Mouse (Mus musculus) liver, embryonic 15.5 days (tissue): ENCODE measurements around the gene Kdr. TPM values are rescaled to one million over a fixed set of nuclear protein-coding genes. Genes with fewer than 3 reads are reported as not detected.

Source experiments
- ATAC-seq: fragments of 200-750 bp; cut with Nextera tagmentation; 2 replicates; pipeline ENCODE4 v1.8.0; 2017; ENCODE audit warnings: moderate number of reproducible peaks, mild to moderate bottlenecking, moderate library complexity; ENCODE audit not compliant: insufficient read depth
- H3K27ac ChIP-seq: fragments of 300-500 bp; sonication (generic); replicated peaks from 2 replicates; pipeline ENCODE4 v1.5.1; 2015; ENCODE audit warnings: mild to moderate bottlenecking, inconsistent platforms
- H3K27me3 ChIP-seq: fragments of 300-500 bp; sonication (generic); 2 replicates; pipeline ENCODE4 v1.6.1; 2015; ENCODE audit warnings: mild to moderate bottlenecking, inconsistent platforms
- H3K36me3 ChIP-seq: fragments of 300-500 bp; sonication (generic); replicated peaks from 2 replicates; pipeline ENCODE4 v1.6.1; 2015; ENCODE audit warnings: moderate library complexity, mild to moderate bottlenecking, inconsistent platforms
- H3K4me1 ChIP-seq: fragments of 300-500 bp; sonication (generic); replicated peaks from 2 replicates; pipeline ENCODE4 v1.6.1; 2015; ENCODE audit warnings: inconsistent platforms
- H3K4me2 ChIP-seq: fragments of 300-500 bp; sonication (generic); 2 replicates; pipeline ENCODE4 v1.6.1; 2015; ENCODE audit warnings: moderate library complexity, mild to moderate bottlenecking, inconsistent platforms
- H3K4me3 ChIP-seq: fragments of 300-500 bp; sonication (generic); replicated peaks from 2 replicates; pipeline ENCODE4 v1.5.1; 2015; ENCODE audit warnings: mild to moderate bottlenecking, inconsistent platforms
- H3K9ac ChIP-seq: fragments of 300-500 bp; sonication (generic); 2 replicates; pipeline ENCODE4 v1.6.1; 2015; ENCODE audit warnings: moderate library complexity, mild to moderate bottlenecking, inconsistent platforms
- H3K9me3 ChIP-seq: fragments of 300-500 bp; sonication (generic); replicated peaks from 2 replicates; pipeline ENCODE4 v1.6.1; 2016; ENCODE audit warnings: inconsistent platforms
- WGBS: fragments of 180-500 bp; shearing (Covaris S2); methylation state at CpG from one replicate; pipeline ENCODE4 v1.1.7; 2015; ENCODE audit warnings: mixed read lengths; ENCODE audit not compliant: insufficient replicate concordance; 5-methylcytosine and 5-hydroxymethylcytosine counted together
- microRNA-seq: library from miRNA; unstranded; fragments of <30 nt; microRNA quantifications from one replicate; pipeline ENCODE4, GENCODE M21; 2016
- polyA plus RNA-seq: library from polyadenylated mRNA; unstranded; fragments of >200 nt; fragmentation: Nextera tagmentation; extraction: Ambion mirVana; gene quantifications from 2 replicates; pipeline ENCODE4 v1.2.1, GENCODE M21; 2015

Kdr gene
- polyA plus RNA-seq, 1 experiment from 2014 or later = 8.0 TPM

DNA sequence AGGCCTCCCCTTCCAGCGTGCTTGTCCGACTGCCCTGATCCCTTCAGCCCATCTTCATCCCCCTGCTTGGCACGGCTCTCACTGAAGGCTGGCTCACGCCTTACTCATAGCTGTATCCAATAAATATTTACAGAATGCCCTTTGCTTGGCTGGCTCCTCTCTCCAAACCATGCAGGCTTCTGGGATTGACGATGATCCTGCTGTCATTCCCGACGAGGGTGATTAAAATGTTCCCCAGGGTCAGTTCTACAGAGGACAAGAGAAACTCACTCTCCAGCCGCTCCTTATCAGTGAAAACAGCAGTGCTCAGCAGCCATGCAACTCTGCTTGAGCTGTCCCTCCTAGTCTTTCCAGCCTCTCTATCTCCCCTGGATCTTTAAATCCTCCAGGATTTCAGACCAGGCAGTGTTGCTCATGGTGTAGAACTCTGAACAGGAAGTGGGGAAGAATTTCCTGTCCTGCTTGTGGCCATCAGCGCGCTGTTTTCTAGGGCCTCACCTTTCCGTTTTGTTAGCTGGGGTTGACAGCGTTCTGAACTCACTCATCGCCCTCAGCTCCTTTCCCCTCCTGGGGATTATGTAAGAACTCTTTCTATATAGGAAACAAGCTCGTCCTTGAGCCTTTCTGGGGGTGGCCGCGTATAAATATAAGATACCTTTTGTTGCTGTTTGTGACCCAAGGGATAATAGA is 77.9 kb downstream of the Kdr start:
- Histone ChIP-seq H3K27ac (no peak overlapping the region), H3K4me1 (peaks cover 5% of the 10 kb centered on the region; the same call in 1 of the 2 replicates), H3K9me3 (no peaks in the 10 kb centered on the region), H3K4me2 (no peak overlapping the region), H3K27me3 (peaks cover 11% of the 10 kb centered on the region; the same call in 1 of the 2 replicates), H3K4me3 (no peak overlapping the region), H3K36me3 (no peaks in the 10 kb centered on the region), H3K9ac (no peak overlapping the region)
- WGBS = 19% methylated on average over 16 of the region's 16 CpGs
- no peak for ATAC-seq

DNA sequence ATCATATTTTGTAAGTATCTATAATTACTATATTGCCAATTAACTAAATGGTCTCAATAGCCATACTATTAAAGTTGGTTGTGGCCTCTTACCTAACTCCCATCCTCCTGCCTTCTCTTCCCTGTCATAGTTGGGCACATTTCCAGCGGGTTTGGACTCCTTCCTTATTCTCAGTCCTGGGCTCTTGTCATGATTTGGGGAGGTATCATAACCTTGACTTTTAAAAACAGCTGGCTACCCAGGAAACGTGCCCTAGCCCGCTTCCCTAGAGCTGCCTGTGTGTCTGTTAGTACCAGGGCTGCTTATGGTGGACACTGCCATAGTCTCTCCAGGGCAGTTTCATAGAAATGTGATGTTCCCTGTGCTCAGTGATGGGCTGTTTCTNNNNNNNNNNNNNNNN is 82.9 kb downstream of the Kdr start:
- no peak overlapping the region for H3K4me3 ChIP-seq
- no peak for ATAC-seq
- H3K27ac ChIP-seq = no peak overlapping the region
- peaks cover 11% of the 10 kb centered on the region; the same call in 1 of the 2 replicates for H3K27me3 ChIP-seq
- H3K9ac ChIP-seq = no peak overlapping the region
- no peaks in the 10 kb centered on the region for H3K9me3 ChIP-seq
- H3K36me3 ChIP-seq = no peaks in the 10 kb centered on the region
- peaks cover 3% of the 10 kb centered on the region; the same call in 1 of the 2 replicates for H3K4me1 ChIP-seq
- 61% methylated on average over 3 of the region's 3 CpGs for WGBS
- H3K4me2 ChIP-seq = no peak overlapping the region

DNA sequence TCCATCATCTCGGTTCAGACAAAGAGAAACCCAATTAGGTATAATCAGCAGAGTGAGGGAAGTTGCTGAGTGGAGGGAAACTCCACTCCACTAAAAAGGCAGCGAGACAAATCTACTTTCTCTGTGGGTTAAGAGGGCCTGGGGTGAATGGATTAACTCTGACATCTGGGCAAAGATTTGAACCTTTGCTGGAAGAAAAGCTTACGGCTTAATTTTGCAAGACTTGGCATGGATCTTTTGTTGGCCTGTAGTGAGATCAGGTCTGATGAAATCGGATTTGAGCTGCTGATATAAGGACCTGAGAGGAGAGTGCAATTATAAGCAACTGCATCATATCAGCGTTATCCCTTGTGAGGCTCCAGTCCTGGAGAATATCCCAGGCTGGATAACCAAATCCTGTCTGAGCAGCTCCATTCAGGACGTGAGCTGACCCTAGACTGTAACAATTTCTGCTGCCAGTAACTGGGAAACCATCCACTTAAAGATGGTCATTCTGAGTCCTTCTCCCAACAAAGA is 85.2 kb downstream of the Kdr start:
- Histone ChIP-seq H3K9ac (no peak overlapping the region), H3K4me2 (no peak overlapping the region), H3K4me3 (no peak overlapping the region), H3K27me3 (0 out of 2 replicates have a peak, but pooled peaks cover 6% of the 10 kb centered on the region), H3K27ac (no peak overlapping the region), H3K36me3 (no peaks in the 10 kb centered on the region), H3K9me3 (no peaks in the 10 kb centered on the region), H3K4me1 (no peaks in the 10 kb centered on the region)
- no peak for ATAC-seq
- 55% methylated on average over 6 of the region's 6 CpGs for WGBS

Small RNA genes within 50 kb of the gene (microRNA-seq; reads per million reads assigned to microRNA genes)
- not detected for gene Gm25374

Other genes with a start within 250 kb of the Kdr start
- 13.6 and 14.7 TPM in 2 replicates for gene Srd5a3, start 161.8 kb upstream of the Kdr start, polyA plus RNA-seq
- gene Tmem165, start 205.4 kb upstream of the Kdr start, polyA plus RNA-seq = 26.2 and 27.4 TPM in 2 replicates